Mouse (Mus musculus) hindbrain, embryonic 16.5 days (tissue): ENCODE measurements at regions not wholly inside any gene's neighbourhood (a gene's known extent, or its start where the extent isn't known, plus 50 kb on each side); places are given as distances from the start of the nearest gene placed in this dataset.
A peak's percentile ranks its signal among the peaks of the same experiment; 100 is the strongest.

Experiments
- ATAC-seq: fragments of 200-750 bp; cut with Nextera tagmentation; 2 replicates; pipeline ENCODE4 v1.8.0; 2017; ENCODE audit warnings: moderate TSS enrichment, moderate library complexity
- H3K27ac ChIP-seq: fragments of 300-500 bp; sonication (generic); 2 replicates; pipeline ENCODE4 v1.5.1; 2014; ENCODE audit warnings: low read depth, mild to moderate bottlenecking, control low read depth, low read length, moderate library complexity
- H3K27me3 ChIP-seq: fragments of 300-500 bp; sonication (generic); replicated peaks from 2 replicates; pipeline ENCODE4 v1.6.1; 2014; ENCODE audit warnings: low read length; ENCODE audit not compliant: control insufficient read depth, insufficient read depth
- H3K36me3 ChIP-seq: fragments of 300-500 bp; sonication (generic); 2 replicates; pipeline ENCODE4 v1.6.1; 2014; ENCODE audit warnings: mild to moderate bottlenecking, low read length, moderate library complexity, mixed read lengths; ENCODE audit not compliant: control insufficient read depth, insufficient read depth
- H3K4me1 ChIP-seq: fragments of 300-500 bp; sonication (generic); 2 replicates; pipeline ENCODE4 v1.6.1; 2014; ENCODE audit warnings: low read depth, low read length; ENCODE audit not compliant: control insufficient read depth, insufficient read depth
- H3K4me2 ChIP-seq: fragments of 300-500 bp; sonication (generic); 2 replicates; pipeline ENCODE4 v1.6.1; 2014; ENCODE audit warnings: mild to moderate bottlenecking, low read length, control low read depth, moderate library complexity
- H3K4me3 ChIP-seq: fragments of 300-500 bp; sonication (generic); 2 replicates; pipeline ENCODE4 v1.5.1; 2014; ENCODE audit warnings: mild to moderate bottlenecking, low read length, control low read depth, moderate library complexity
- H3K9ac ChIP-seq: fragments of 300-500 bp; sonication (generic); 2 replicates; pipeline ENCODE4 v1.6.1; 2014; ENCODE audit warnings: low read depth, mild to moderate bottlenecking, control low read depth, low read length, moderate library complexity
- H3K9me3 ChIP-seq: fragments of 300-500 bp; sonication (generic); 2 replicates; pipeline ENCODE4 v1.6.1; 2014; ENCODE audit warnings: mild to moderate bottlenecking, low read length, moderate library complexity; ENCODE audit not compliant: control insufficient read depth
- WGBS: fragments of 180-500 bp; shearing (Covaris S2); extraction: QIAGEN DNeasy Blood & Tissue Kit; methylation state at CpG from one replicate; pipeline ENCODE4 v1.1.7; 2014; 5-methylcytosine and 5-hydroxymethylcytosine counted together

DNA sequence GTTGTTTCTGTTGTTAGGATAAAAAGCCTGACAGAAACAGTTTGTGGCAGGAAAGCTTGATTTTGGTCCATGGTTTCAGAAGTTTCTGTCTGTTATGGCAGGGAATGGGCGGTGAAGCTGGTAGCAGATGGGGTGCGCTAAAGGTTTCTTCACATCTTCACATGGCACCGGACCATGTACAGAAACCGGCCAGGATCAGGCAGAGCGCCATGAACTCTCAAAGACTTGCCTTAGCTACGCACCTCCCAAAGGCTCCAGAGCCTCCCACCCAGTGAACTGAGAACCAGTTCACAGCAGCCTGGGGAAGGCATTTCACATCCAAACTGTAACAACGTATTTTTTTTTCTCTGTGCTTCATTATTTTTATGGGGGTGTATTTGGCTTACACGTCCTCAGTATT is 86.2 kb upstream of the Rcn1 start:
- no peak overlapping the region for H3K4me2 ChIP-seq
- no peak overlapping the region for H3K4me3 ChIP-seq
- no peak for ATAC-seq
- no peaks in the 10 kb centered on the region for H3K27me3 ChIP-seq
- 85% methylated on average over 8 of the region's 8 CpGs for WGBS
- no peaks in the 10 kb centered on the region for H3K9me3 ChIP-seq
- no peaks in the 10 kb centered on the region for H3K4me1 ChIP-seq
- no peaks in the 10 kb centered on the region for H3K36me3 ChIP-seq
- H3K9ac ChIP-seq = no peak overlapping the region
- no peak overlapping the region for H3K27ac ChIP-seq

DNA sequence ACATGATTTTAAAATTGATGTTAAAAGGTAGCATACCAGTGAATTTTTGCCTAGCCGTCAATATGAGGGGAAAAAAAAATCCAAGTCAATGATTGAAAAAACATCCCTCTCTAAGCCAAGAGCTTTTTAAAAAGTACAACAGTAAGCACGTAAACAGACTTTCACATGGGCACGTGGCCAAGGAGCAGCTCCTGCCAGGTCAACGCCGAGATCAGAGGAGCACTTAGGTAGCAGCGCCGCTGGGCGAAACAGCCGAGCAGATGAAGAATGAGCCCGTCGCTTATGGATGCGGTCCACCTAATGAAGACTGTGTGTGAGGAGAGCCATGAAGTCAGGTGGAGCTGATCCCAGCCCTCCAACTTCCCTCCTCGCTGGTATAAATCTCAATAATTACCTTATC is 96.7 kb upstream of the Rcn1 start:
- H3K9ac ChIP-seq = no peak overlapping the region
- whole genome bisulfite sequencing = 73% methylated on average over 13 of the region's 13 CpGs
- no peaks in the 10 kb centered on the region; the same call in 1 of the 2 replicates for H3K9me3 ChIP-seq
- no peak; the same call in 1 of the 2 replicates for ATAC-seq
- no peaks in the 10 kb centered on the region for H3K36me3 ChIP-seq
- H3K27me3 ChIP-seq = no peaks in the 10 kb centered on the region
- H3K4me3 ChIP-seq = no peak overlapping the region
- no peak overlapping the region for H3K27ac ChIP-seq
- H3K4me1 ChIP-seq = no peaks in the 10 kb centered on the region
- H3K4me2 ChIP-seq = no peak overlapping the region

DNA sequence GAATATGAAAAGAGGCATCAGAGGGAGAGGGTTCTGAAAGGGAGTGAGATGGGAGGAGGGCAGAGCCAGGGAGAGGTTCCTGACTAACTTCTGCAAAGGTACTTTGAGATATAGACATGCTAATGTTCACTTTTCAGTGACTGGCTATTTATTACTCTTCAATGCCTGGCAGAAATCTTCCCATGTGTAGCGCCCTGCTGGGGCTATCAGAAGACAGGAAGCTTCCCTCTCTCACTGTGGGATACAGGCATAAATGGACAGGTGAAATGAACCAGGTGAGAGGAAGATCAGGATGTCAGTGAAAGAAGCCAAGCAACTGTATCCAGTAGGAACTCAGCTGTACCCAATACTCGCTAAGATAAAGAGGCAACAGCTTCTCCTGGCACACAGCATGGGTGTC is 105.1 kb upstream of the Rcn1 start:
- Histone ChIP-seq H3K4me2 (no peak overlapping the region), H3K9ac (no peak overlapping the region), H3K27me3 (no peaks in the 10 kb centered on the region), H3K4me3 (no peak overlapping the region), H3K9me3 (no peaks in the 10 kb centered on the region), H3K27ac (no peak overlapping the region), H3K4me1 (no peaks in the 10 kb centered on the region), H3K36me3 (no peaks in the 10 kb centered on the region)
- ATAC-seq = no peak
- WGBS = 55% methylated on average over 2 of the region's 2 CpGs

DNA sequence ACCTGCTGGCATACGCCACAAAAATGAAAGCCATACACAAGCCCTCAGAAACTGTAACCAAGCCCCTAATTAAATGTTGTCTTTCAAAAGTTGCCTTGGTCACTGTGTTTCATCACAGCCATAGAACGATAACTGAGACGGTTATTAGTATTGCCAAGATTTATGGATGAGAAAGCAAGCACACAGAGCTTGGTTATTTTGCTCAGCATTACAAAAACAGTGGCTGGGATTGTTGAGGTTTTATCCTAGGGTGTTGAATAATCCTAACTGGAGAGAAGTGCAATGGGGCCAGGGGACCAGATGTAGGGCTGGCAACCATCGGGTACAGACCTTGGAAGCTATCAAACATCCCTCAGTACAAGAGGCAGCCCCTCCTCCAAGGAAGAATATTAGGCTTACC is 106.4 kb upstream of the Rcn1 start:
- ATAC-seq = no peak
- 74% methylated on average over 4 of the region's 4 CpGs for WGBS
- H3K4me3 ChIP-seq = no peak overlapping the region

DNA sequence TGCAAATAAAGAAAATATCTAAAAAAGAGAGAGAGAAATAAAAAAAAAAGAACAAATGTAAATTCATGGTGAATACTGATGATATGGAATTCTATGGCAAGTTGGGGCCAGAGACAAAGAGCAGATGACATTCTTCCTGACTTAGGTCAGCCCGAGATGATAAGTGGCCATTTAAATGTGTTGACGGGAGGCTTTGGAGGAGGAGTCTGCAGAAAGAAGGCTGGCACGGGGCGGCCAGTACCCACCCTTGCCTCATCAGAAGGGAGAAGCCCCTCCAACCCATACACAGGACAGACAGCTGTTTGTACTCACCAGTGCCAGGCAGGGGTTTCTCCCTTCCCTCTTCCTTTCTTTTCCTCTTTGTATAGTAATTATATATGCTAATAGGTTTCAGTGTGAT is 108.0 kb upstream of the Rcn1 start:
- no peak for ATAC-seq
- no peaks in the 10 kb centered on the region for H3K9me3 ChIP-seq
- H3K27ac ChIP-seq = no peak overlapping the region
- no peak overlapping the region for H3K9ac ChIP-seq
- H3K4me2 ChIP-seq = no peak overlapping the region
- no peaks in the 10 kb centered on the region for H3K36me3 ChIP-seq
- H3K4me3 ChIP-seq = no peak overlapping the region
- H3K4me1 ChIP-seq = no peaks in the 10 kb centered on the region
- H3K27me3 ChIP-seq = no peaks in the 10 kb centered on the region
- WGBS = 51% methylated on average over 4 of the region's 4 CpGs

More for the DNA sequence above, 106.4 kb upstream of the Rcn1 start:
- Histone ChIP-seq H3K27ac (no peak overlapping the region), H3K27me3 (no peaks in the 10 kb centered on the region), H3K36me3 (no peaks in the 10 kb centered on the region), H3K4me2 (no peak overlapping the region), H3K9ac (no peak overlapping the region), H3K9me3 (no peaks in the 10 kb centered on the region), H3K4me1 (no peaks in the 10 kb centered on the region)

DNA sequence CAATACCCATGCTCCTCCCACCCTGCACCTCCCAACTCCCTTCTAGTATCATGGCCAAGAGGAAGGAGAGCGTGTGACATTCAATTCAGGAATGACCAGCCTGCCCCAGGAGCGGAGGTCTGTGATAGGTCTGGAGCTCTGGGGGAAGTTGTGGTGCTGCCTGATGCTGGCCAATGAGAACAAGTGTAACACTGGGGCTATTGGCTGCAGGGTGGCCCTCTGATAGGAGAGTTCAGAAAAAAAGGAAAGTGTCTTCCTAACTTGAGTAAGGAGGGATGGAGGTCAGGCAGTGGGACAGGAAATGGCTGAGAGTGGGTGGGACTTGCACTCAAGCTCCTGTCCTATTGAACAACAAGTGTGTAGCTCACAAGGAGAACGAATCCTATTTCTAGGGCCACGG is 111.7 kb upstream of the Rcn1 start:
- no peaks in the 10 kb centered on the region for H3K9me3 ChIP-seq
- H3K36me3 ChIP-seq = no peaks in the 10 kb centered on the region
- H3K27ac ChIP-seq = no peak overlapping the region
- H3K4me3 ChIP-seq = no peak overlapping the region
- H3K9ac ChIP-seq = no peak overlapping the region
- no peaks in the 10 kb centered on the region for H3K4me1 ChIP-seq
- WGBS = 92% methylated on average over 4 of the region's 4 CpGs
- ATAC-seq = no peak
- H3K27me3 ChIP-seq = no peaks in the 10 kb centered on the region
- H3K4me2 ChIP-seq = no peak overlapping the region

DNA sequence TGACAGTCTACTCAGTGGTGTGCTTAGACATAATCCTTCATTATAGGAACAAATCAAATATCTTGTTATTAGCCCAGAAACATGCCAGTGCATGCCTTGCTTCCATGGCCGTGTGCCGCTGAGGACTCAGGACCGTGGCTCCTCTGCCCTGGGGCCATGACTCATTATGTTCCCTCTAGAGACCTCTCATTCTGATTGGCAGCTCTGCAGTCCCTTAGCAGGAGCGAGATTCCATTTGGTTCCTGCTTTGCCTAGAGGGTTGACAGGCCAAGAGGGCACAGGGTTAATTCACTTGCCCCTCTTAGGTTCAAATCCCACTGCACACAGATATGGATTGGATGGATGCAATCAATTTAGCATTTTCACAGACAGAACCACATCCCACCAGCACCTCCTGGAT is 112.6 kb upstream of the Rcn1 start:
- no peak overlapping the region for H3K27ac ChIP-seq
- H3K9ac ChIP-seq = no peak overlapping the region
- no peaks in the 10 kb centered on the region for H3K36me3 ChIP-seq
- WGBS = 58% methylated on average over 4 of the region's 4 CpGs
- no peaks in the 10 kb centered on the region for H3K9me3 ChIP-seq
- peaks cover 5% of the 10 kb centered on the region for H3K4me1 ChIP-seq
- H3K4me3 ChIP-seq = no peak overlapping the region
- no peaks in the 10 kb centered on the region for H3K27me3 ChIP-seq
- H3K4me2 ChIP-seq = no peak overlapping the region
- ATAC-seq = no peak

DNA sequence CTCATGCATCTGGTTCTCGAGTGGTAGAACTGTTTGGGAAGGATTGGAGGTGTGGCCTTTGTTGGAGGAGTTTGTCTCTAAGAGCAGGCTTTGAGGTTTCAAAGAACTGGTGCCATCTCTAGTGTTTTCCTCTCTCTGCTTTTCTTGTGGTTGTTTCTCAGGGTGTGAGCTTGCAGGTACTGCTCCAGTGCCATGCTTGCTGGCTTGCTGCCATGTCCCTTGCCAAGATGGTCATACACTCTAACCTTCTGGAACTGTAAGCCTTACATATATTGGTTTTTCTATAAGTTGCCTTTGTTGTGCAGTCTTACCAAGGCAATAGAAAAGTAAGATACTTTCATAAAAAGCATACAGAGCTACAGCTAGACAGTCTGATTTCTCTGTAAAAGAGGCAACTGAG is 115.1 kb upstream of the Rcn1 start:
- Histone ChIP-seq H3K9ac (no peak overlapping the region), H3K4me3 (no peak overlapping the region), H3K27ac (no peak overlapping the region), H3K4me1 (peaks cover 5% of the 10 kb centered on the region), H3K36me3 (no peaks in the 10 kb centered on the region), H3K4me2 (no peak overlapping the region), H3K9me3 (no peaks in the 10 kb centered on the region), H3K27me3 (no peaks in the 10 kb centered on the region)
- WGBS = 90% methylated on average over 1 of the region's 1 CpGs
- ATAC-seq = no peak

DNA sequence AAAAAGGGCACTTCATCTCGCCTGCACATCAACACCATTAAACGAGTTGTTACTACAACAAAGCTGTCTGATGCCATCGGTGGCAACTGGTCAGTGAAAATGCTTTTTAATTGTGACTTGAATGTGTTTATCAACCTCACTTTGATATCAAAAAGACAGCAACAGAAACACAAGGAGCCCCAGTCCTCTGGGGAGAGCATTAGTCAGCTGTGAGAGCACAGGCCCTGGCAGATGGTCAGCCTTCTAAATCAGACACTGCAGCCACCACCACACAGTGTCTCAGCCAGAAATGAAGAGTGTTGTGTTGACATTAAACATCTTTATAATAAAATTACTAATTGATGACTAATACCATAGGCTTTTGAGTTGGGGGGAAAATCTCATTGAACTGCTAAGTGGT is 115.8 kb upstream of the Rcn1 start:
- Histone ChIP-seq H3K4me3 (no peak overlapping the region), H3K27ac (no peak overlapping the region), H3K4me1 (peaks cover 5% of the 10 kb centered on the region), H3K36me3 (no peaks in the 10 kb centered on the region), H3K9ac (no peak overlapping the region), H3K4me2 (no peak overlapping the region), H3K9me3 (no peaks in the 10 kb centered on the region), H3K27me3 (no peaks in the 10 kb centered on the region)
- ATAC-seq = peak; percentile 80; the same call in 1 of the 2 replicates
- 53% methylated on average over 3 of the region's 3 CpGs for WGBS

DNA sequence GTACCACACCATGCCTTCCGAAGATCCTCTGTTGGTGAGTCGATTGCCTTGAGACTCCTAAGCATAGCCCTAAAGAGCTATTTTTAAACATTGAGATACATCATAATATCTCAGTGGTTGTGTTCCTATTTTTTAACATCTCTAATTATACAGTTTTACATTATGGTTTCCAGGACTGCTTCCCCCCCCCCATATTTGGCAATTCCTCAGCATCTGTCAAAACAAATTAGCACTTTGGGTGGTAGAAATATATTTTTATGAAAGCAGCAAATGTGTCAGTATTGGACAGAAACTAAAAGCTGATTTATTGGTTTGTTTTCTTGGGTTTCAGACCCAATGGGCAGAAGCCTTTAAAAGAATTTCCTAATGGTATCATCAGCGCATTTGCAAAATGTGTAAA is 116.2 kb upstream of the Rcn1 start:
- Histone ChIP-seq H3K4me3 (no peak overlapping the region), H3K27ac (no peak overlapping the region), H3K36me3 (no peaks in the 10 kb centered on the region), H3K9me3 (no peaks in the 10 kb centered on the region), H3K9ac (no peak overlapping the region), H3K4me1 (peaks cover 5% of the 10 kb centered on the region), H3K27me3 (no peaks in the 10 kb centered on the region), H3K4me2 (no peak overlapping the region)
- peak; percentile 51; the same call in 1 of the 2 replicates for ATAC-seq
- WGBS = 76% methylated on average over 3 of the region's 3 CpGs
